Mouse (Mus musculus): ENCODE results near the gene Zfyve26. TPM values are rescaled to one million over a fixed set of nuclear protein-coding genes. Genes with fewer than 3 reads are reported as not detected.
A peak's percentile ranks its signal among the peaks of the same experiment; 100 is the strongest.
"Not testable (repeated sequence)": the region's sequence is repeated elsewhere in the genome, so short reads cannot be mapped to it uniquely, and the experiment has no call there.

Zfyve26 gene
- polyA plus RNA-seq, 1 experiment from 2014 or later, result 7.6 TPM

- peak overlapping the region; percentile 44 for H3K9ac ChIP-seq (ENCODE audit: low read depth, low read length)
- peaks cover 8% of the 10 kb centered on the region for H3K4me1 ChIP-seq (replicated peaks; ENCODE audit: insufficient read depth, low read length)
- DNase-seq (ENCODE audit: low spot score) (peak; percentile 96), ATAC-seq (replicated peaks; ENCODE audit: low FRiP score, low read depth) (peak; percentile 78)
- WGBS, result 6% methylated on average over 14 of the region's 14 CpGs
- H3K4me3 ChIP-seq (replicated peaks; ENCODE audit: low read depth, low read length), result peak overlapping the region; percentile 43
- peaks cover 11% of the 10 kb centered on the region; the same call in 1 of the 2 replicates for H3K36me3 ChIP-seq (ENCODE audit: insufficient read depth, low read length)
- H3K9me3 ChIP-seq (replicated peaks; ENCODE audit: low read length), result no peaks in the 10 kb centered on the region
- peak overlapping the region; percentile 80 for H3K4me2 ChIP-seq (ENCODE audit: low read length)
- no peak overlapping the region for H3K27ac ChIP-seq
- no peaks in the 10 kb centered on the region for H3K27me3 ChIP-seq (ENCODE audit: insufficient read depth, low read length)
- peak; percentile 65 for TF ChIP-seq CTCF (IDR thresholded peaks at IDR 0.05; ENCODE audit: low read depth)
Observed at GRCm38 (mm10) chr12:79191701-79192100, 104.4 kb downstream of the Zfyve26 start.

- no peak overlapping the region for H3K27ac ChIP-seq
- H3K36me3 ChIP-seq (ENCODE audit: insufficient read depth, low read length), result peaks cover 17% of the 10 kb centered on the region; the same call in 1 of the 2 replicates
- DNase-seq (ENCODE audit: low spot score) (peak; percentile 84), ATAC-seq (replicated peaks; ENCODE audit: low FRiP score, low read depth) (peak; percentile 92)
- no peaks in the 10 kb centered on the region for H3K27me3 ChIP-seq (ENCODE audit: insufficient read depth, low read length)
- H3K4me1 ChIP-seq (replicated peaks; ENCODE audit: insufficient read depth, low read length), result peaks cover 8% of the 10 kb centered on the region
- WGBS, result under 1% methylated on average over 18 of the region's 18 CpGs
- H3K4me3 ChIP-seq (replicated peaks; ENCODE audit: low read depth, low read length), result peak overlapping the region; percentile 43
- H3K4me2 ChIP-seq (ENCODE audit: low read length), result peak overlapping the region; percentile 80
- H3K9me3 ChIP-seq (replicated peaks; ENCODE audit: low read length), result no peaks in the 10 kb centered on the region
- H3K9ac ChIP-seq (ENCODE audit: low read depth, low read length), result peak overlapping the region; percentile 44
- peak; percentile 33; the same call in 1 of the 2 replicates for TF ChIP-seq CTCF (IDR thresholded peaks at IDR 0.05; ENCODE audit: low read depth)
Observed at GRCm38 (mm10) chr12:79190931-79191673, 105.0 kb downstream of the Zfyve26 start.

- H3K4me1 ChIP-seq (replicated peaks; ENCODE audit: insufficient read depth, low read length); H3K27me3 ChIP-seq (ENCODE audit: insufficient read depth, low read length); H3K27ac ChIP-seq; H3K4me3 ChIP-seq (replicated peaks; ENCODE audit: low read depth, low read length); H3K9ac ChIP-seq (ENCODE audit: low read depth, low read length); H3K4me2 ChIP-seq (ENCODE audit: low read length); DNase-seq (ENCODE audit: low spot score); ATAC-seq (replicated peaks; ENCODE audit: low FRiP score, low read depth); H3K9me3 ChIP-seq (replicated peaks; ENCODE audit: low read length): not testable (repeated sequence)
- peaks cover 48% of the 10 kb centered on the region for H3K36me3 ChIP-seq (ENCODE audit: insufficient read depth, low read length)
- 95% methylated on average over 6 of the region's 6 CpGs for WGBS
Observed at GRCm38 (mm10) chr12:79185160-79185559, 110.9 kb downstream of the Zfyve26 start.

Other genes starting within 250 kb of the Zfyve26 start
- 23.3 and 25.6 TPM in 2 replicates for gene Pigh, start 206.7 kb downstream of the Zfyve26 start, polyA plus RNA-seq (2015; fragmentation: Nextera tagmentation; extraction: Ambion mirVana)
- gene Arg2, start 165.5 kb downstream of the Zfyve26 start, polyA plus RNA-seq (2015; fragmentation: Nextera tagmentation; extraction: Ambion mirVana), result 51.1 and 66.6 TPM in 2 replicates
- gene Vti1b, start 123.6 kb downstream of the Zfyve26 start, polyA plus RNA-seq (2015; fragmentation: Nextera tagmentation; extraction: Ambion mirVana), result 105 and 108 TPM in 2 replicates
- 21.4 and 22.7 TPM in 2 replicates for gene Rdh11, start 104.0 kb downstream of the Zfyve26 start, polyA plus RNA-seq (2015; fragmentation: Nextera tagmentation; extraction: Ambion mirVana)
- gene Rdh12, start 87.4 kb downstream of the Zfyve26 start, polyA plus RNA-seq (2015; fragmentation: Nextera tagmentation; extraction: Ambion mirVana), result 7.4 and 7.7 TPM in 2 replicates
- 3.9 TPM in 2 replicates for gene Rad51b, start 978 bp upstream of the Zfyve26 start, polyA plus RNA-seq (2015; fragmentation: Nextera tagmentation; extraction: Ambion mirVana)